Mouse (Mus musculus) cerebellum, postnatal 36 days (tissue): ENCODE results near the gene Vmn2r121.

Experiments used
- DNase-seq, 2 experiments: peaks; one replicate each; pipeline ENCODE4 v3.0.0; 2021 to 2022; ENCODE audit warnings: mixed read lengths in 2 of 2

Gene Vmn2r121

GRCm38 (mm10) chrX:124135852-124136251 lies at the start of gene Vmn2r121:
TSS of gene Vmn2r121 (minus strand) at chrX:124135952.
- no peak for DNase-seq
